Mouse (Mus musculus): Measurements from ENCODE around the gene Tmem135. TPM values are rescaled to one million over a fixed set of nuclear protein-coding genes. Genes with fewer than 3 reads are reported as not detected.

The Tmem135 gene
- total RNA-seq, 2 experiments from 2014 or later, result 15.5 to 18.3 TPM

DNA sequence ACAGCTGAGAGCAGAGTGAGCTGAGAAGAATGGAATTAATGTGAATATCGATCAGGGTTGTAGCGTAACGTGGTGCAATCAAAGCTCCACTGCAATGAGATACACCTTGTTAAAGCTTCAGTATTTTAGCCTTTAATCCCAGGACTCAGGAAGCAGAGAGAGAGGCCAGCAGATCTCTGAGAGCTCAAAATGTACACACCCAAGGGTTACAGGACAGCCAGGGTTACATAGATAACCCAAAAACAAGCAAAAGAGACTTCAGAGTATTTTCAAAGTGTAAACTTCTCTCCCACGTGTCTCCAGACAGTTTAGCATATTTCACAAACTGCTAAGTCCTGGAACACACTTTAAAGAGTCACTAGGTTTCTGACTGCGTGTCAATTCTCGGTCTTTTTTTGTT lies 248.8 kb downstream of the Tmem135 start:
- DNase-seq, result no peak
- intact Hi-C loops (cut with DNase I), result no loop called here

DNA sequence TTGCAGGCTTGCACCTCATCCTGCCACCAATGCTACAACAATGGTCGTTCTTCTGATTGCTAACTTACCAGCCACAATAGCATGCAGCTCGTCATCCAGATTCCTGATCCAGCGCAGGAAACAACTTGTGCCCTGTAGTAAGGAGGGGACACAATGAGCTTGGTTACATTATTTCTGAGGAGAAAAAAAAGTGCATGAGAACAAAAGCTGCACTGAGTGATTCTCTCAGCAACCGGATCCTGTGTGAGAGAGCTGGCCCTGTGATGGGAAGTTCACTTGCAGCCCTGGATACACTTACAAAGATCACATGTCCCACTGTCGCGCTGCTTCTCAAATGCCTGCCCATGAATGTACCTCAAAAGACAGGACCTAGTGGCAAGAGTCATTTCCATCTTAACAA lies 252.7 kb downstream of the Tmem135 start:
- intact Hi-C loops (cut with DNase I), result no loop called here
- DNase-seq, result no peak

DNA sequence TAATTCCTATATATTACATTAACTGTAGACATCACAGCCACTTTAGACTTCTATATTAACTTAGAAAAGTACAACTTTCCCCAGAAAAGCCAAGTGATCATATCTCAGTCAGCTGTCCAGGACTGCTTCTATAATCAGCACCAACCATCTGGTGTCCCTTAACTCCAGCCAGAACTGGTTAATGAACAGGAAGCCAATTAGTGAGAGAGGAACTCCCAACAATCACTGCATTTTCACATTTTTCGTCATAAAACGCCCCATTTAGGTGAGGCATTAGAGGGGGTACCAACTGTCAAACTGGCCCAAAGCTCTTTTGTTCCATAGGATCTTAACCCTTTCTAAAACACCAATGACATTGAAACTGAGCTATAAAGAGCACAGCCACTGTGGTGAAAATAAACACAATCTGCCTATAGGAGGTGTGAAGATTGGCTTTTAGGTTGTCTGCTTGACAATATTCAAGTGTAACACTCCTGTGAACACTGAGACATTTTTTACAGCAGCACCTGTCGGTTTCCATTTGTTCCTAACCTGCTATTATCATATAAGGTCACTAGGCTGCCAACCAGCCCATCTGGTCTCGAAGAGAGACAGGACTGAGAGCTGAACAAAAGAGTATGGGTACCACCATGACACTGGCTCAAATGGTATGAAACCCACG lies 263.3 kb downstream of the Tmem135 start:
- DNase-seq, result no peak
- intact Hi-C loops (cut with DNase I), result no loop called here

DNA sequence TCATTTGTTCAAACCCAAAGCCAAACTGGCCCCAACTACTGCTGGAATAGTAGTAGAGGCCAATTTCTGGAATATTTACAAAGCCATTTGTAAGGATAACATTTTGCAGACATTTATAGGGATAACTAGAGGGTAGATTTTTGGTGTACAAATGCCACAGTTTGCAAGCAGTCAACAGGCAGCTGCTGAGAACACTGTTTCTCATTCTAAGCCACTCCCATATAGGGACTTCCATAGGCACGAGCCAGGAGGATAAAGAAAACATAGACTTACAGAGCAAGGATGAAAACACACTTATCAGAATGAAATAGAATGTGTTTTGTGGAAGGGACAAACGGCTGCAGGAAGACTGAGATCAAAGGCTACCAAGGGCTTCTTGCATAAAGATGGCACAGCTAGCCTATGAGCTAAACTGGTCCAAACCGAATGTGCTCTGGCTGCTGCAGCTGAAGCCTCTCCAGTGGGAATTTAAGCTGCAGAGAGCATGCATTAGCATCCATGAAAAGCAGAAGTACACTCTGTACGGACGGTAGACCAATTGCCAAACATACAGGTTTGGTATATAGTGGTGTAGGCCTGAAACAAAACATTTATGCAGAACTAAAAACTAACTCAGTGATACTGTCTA lies 269.0 kb downstream of the Tmem135 start:
- intact Hi-C loops (cut with DNase I), result no loop called here

DNA sequence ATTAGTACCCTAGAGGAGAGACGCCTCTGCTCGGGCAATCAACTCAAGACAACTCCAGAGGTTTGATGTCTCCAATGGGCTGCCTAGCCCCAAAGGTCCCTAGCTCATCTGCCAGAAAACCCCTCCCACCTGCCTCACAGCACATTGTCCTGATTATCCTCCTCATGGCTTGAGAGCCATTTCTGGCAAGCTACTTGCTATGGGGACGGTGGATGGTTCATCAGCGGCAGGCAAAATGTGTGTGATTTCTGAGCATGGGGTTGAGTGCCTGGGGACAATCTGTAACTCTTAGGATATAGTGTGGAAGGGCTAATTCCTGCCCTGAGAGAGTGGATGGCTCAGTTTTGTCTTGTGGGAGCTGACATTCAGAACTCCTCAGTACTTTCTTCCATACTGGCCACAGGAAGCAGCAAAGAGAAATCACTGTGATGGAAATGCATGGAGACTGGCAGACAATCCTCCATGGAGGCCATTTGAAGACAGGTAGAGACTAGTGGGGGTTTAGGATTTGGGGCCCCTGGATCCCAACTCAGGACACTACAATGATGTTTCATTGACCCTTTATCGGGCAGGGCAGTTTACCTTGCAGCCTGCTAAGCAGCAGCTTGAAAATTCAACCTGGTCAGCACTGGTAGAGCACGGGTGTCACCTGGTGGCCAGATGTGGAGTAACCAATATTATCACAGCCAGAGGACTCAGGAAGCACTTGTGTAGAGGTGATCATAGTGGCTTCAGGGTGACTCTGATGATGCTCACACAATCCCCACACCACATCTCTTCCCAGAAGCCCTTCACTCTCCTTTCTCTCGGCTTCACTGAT lies 277.7 kb downstream of the Tmem135 start:
- intact Hi-C loops (cut with DNase I), result loop anchor here (1.0 kb wide), 1 partner anchor 41 kb away; no protein-coding TSS in a partner anchor
- DNase-seq, result peak; percentile 53 to 57

More for the DNA sequence above, 269.0 kb downstream of the Tmem135 start:
- DNase-seq, result no peak

DNA sequence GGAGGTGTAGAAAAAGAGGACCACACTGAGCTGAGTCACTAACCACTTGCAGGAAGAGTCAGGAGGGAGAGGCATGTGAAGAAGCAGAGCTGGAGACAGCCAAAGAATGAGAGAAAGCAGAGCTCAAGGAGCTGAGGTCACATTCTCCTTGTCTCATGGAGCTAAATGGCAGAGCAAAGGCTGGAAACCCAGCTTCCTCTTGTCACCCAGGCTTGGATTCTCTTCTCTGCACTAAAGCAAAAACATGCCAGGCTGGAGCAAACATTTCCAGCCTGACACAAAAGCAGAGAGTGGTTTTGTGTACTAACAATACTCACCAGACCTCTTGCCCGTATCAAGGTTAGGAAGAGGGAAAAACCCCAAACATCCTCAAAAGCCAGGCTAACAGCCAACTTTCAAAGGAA lies 287.8 kb downstream of the Tmem135 start:
- no peak for DNase-seq
- intact Hi-C loops (cut with DNase I), result no loop called here

DNA sequence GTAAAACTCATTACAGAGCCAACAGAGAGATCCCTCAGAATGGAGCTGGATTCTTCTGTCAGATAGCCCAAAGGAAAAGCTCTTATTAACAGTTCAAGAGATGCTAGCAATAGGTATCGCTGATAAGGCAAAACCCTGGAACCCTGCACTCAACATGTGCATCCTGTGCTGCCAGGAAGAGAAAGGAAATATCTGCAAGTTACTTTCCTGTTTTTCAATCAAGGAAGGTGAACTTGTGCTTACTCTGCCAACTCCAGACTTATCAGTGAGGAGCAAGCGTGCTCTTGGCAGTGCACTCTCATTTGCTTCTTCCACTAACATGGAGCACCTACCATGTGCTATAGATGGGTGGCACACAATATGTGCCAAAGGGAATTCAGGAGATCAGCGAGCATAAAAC lies 288.4 kb downstream of the Tmem135 start:
- intact Hi-C loops (cut with DNase I), result no loop called here
- no peak for DNase-seq

DNA sequence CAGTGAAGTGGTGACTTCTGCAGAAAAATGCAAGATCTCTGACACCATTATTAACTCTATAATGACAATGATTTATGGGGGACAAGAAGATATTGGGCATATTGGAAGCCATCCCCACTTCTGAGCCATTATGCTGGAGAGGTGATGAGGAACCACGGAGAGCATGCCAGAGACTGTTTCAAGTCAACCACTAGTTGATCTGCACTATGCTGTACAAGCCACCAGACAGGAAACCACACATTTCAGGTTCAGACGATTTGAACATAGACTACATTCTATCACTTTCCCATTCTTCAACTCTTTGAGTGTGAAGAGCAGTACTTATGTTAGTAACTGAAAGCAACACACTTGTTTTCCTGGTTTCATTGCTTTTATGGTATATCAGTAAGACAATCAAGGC lies 297.6 kb downstream of the Tmem135 start:
- intact Hi-C loops (cut with DNase I), result no loop called here
- DNase-seq, result no peak

DNA sequence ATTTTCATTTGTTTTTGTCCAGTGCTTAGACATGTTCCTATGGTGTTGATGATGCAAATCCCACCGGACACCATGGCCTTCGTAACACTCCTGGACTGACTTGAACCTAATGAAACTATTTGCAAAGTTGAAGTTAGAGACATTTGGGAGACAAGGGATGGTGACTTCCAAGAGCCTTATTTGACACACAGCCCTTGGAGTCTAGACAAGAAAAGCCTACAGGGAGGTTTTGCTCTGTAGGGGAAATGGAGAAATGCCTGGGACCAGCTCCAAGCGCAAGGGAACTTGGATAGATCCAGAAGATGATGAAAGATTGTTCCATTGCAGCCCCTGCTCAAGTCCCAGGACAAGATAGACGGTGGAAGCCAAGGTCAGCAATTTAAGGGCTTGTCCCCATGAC lies 304.3 kb downstream of the Tmem135 start:
- peak; percentile 42 to 69 for DNase-seq
- intact Hi-C loops (cut with DNase I), result no loop called here

Small RNAs within 50 kb of the gene (microRNA-seq; reads per million reads assigned to microRNA genes)
- gene Gm22171 (0 reads per million in 2 experiments), gene Gm24659 (0 reads per million in 2 experiments)

Other genes starting within 250 kb of the Tmem135 start
- 10 to 100 TPM; 15.1 to 38.5 TPM for gene Fzd4, start 133 bp upstream of the Tmem135 start, total RNA-seq (2021)
- 10 to 100 TPM; 45.7 to 60.5 TPM for gene Prss23, start 123.0 kb upstream of the Tmem135 start, total RNA-seq (2021)
- 100 to 1,000 TPM; 108 to 125 TPM for gene Me3, start 228.2 kb upstream of the Tmem135 start, total RNA-seq (2021)

Data from gastrocnemius, postnatal 36 days (tissue).